Mouse (Mus musculus) neural tube, embryonic 11.5 days (tissue): Measurements from ENCODE around the gene Olfr1375. TPM values are rescaled to one million over a fixed set of nuclear protein-coding genes. Genes with fewer than 3 reads are reported as not detected.
A peak's percentile ranks its signal among the peaks of the same experiment; 100 is the strongest.
"Not testable (repeated sequence)": the region's sequence is repeated elsewhere in the genome, so short reads cannot be mapped to it uniquely, and the experiment has no call there.

Experiments
- ATAC-seq: fragments of 200-750 bp; cut with Nextera tagmentation; 2 replicates; pipeline ENCODE4 v1.8.0; 2017; ENCODE audit warnings: moderate number of reproducible peaks, mild to moderate bottlenecking, moderate TSS enrichment, moderate library complexity; ENCODE audit not compliant: insufficient read depth, low FRiP score, low TSS enrichment
- DNase-seq: peaks from one replicate; pipeline ENCODE4 v3.0.0-alpha.2; 2015; ENCODE audit warnings: low spot score
- H3K27ac ChIP-seq: fragments of 300-500 bp; sonication (generic); 2 replicates; pipeline ENCODE4 v1.5.1; 2014; ENCODE audit warnings: low read depth, mild to moderate bottlenecking, low read length
- H3K27me3 ChIP-seq: fragments of 300-500 bp; sonication (generic); 2 replicates; pipeline ENCODE4 v1.6.1; 2014; ENCODE audit warnings: mild to moderate bottlenecking, low read length, mixed read lengths; ENCODE audit not compliant: control insufficient read depth, insufficient read depth
- H3K36me3 ChIP-seq: fragments of 300-500 bp; sonication (generic); 2 replicates; pipeline ENCODE4 v1.6.1; 2014; ENCODE audit warnings: mild to moderate bottlenecking, low read length, moderate library complexity, mixed read lengths; ENCODE audit not compliant: control insufficient read depth, insufficient read depth
- H3K4me1 ChIP-seq: fragments of 300-500 bp; sonication (generic); 2 replicates; pipeline ENCODE4 v1.6.1; 2014; ENCODE audit warnings: low read length, mixed read lengths; ENCODE audit not compliant: control insufficient read depth, insufficient read depth
- H3K4me2 ChIP-seq: fragments of 300-500 bp; sonication (generic); 2 replicates; pipeline ENCODE4 v1.6.1; 2014; ENCODE audit warnings: low read depth, mild to moderate bottlenecking, moderate library complexity
- H3K4me3 ChIP-seq: fragments of 300-500 bp; sonication (generic); 2 replicates; pipeline ENCODE4 v1.5.1; 2014; ENCODE audit warnings: low read depth, low read length
- H3K9ac ChIP-seq: fragments of 300-500 bp; sonication (generic); 2 replicates; pipeline ENCODE4 v1.6.1; 2014; ENCODE audit warnings: mild to moderate bottlenecking, low read length
- H3K9me3 ChIP-seq: fragments of 300-500 bp; sonication (generic); 2 replicates; pipeline ENCODE4 v1.6.1; 2016; ENCODE audit warnings: low read length; ENCODE audit not compliant: control insufficient read depth
- WGBS: fragments of 180-500 bp; shearing (Covaris S2); extraction: QIAGEN DNeasy Blood & Tissue Kit; methylation state at CpG from one replicate; pipeline ENCODE4 v1.1.7; 2014; 5-methylcytosine and 5-hydroxymethylcytosine counted together
- polyA plus RNA-seq: library from polyadenylated mRNA; unstranded; fragments of >200 nt; fragmentation: Nextera tagmentation; extraction: Ambion mirVana; gene quantifications from 2 replicates; pipeline ENCODE4 v1.2.1, GENCODE M21; 2014

Gene Olfr1375
- polyA plus RNA-seq, 1 experiment from 2014 or later: not detected

DNA sequence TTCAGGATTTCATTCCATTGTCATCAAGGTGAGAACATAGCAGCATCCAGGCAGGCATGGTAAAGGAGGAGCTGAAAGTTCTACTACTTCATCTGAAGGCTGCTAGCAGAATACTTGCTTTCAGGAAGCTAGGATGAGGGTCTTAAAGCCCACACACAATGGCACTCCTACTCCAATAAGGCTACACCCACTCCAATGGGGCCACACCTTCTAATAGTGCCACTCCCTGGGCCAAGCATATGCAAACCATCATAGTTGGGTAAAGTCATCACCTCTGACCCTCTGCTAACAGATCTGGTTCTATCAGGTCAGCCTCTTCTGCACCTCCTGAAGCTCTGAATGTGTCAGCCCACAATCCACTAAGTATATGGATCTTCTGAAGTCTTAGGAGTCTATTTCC is 13.8 kb upstream of the Olfr1375 start:
- not testable (repeated sequence) for H3K4me1 ChIP-seq, ATAC-seq, H3K9ac ChIP-seq, H3K27ac ChIP-seq, H3K4me3 ChIP-seq, H3K9me3 ChIP-seq, H3K4me2 ChIP-seq, DNase-seq, H3K36me3 ChIP-seq, H3K27me3 ChIP-seq

DNA sequence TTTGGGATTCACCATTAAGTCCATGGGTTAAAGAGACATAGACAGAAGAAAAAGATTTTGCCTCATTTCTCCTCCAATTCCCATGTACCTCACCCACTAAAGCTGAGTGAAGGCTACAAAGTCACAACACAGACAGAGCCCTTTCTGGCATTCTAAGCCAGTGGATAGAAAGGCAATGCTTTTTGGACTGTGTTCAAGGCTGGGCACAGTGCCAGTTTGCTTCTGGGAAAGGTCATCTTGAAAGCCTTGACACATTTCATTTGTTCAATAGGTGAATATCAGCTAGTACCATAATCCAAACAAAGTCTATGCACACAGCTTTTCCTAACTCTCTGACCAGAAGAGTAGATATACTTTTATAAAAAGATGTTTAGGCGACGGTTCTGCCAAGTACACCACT is 12.0 kb upstream of the Olfr1375 start:
- Histone ChIP-seq H3K36me3 (no peaks in the 10 kb centered on the region), H3K27ac (no peak overlapping the region), H3K4me2 (no peak overlapping the region), H3K4me3 (no peak overlapping the region), H3K9ac (no peak overlapping the region), H3K27me3 (no peaks in the 10 kb centered on the region), H3K9me3 (no peaks in the 10 kb centered on the region), H3K4me1 (no peaks in the 10 kb centered on the region)
- ATAC-seq (no peak), DNase-seq (no peak)
- 97% methylated on average over 2 of the region's 2 CpGs for WGBS

DNA sequence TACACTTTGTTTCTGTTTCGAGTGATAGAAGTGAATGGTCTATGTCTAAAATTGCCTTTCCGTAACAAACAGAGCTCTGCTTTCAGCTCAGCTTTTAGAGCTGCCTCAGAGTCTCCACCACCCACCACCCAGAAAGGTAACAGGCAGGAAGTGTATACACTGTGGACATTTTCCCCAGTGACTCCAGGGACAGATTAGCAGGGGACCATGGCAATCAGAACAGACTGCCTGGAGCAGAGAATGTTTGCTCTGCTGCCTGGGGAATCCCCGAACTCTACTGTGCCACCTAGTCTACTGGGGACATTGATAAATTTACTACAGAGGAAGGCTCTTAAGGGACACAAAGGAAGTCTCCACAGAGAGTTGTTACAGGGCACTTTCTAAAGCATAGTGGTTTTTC is 3.1 kb upstream of the Olfr1375 start:
- H3K9ac ChIP-seq, H3K36me3 ChIP-seq, ATAC-seq, H3K4me2 ChIP-seq, H3K9me3 ChIP-seq, H3K4me3 ChIP-seq, DNase-seq, H3K27ac ChIP-seq, H3K4me1 ChIP-seq, H3K27me3 ChIP-seq: not testable (repeated sequence)
- 69% methylated on average over 3 of the region's 3 CpGs for WGBS

DNA sequence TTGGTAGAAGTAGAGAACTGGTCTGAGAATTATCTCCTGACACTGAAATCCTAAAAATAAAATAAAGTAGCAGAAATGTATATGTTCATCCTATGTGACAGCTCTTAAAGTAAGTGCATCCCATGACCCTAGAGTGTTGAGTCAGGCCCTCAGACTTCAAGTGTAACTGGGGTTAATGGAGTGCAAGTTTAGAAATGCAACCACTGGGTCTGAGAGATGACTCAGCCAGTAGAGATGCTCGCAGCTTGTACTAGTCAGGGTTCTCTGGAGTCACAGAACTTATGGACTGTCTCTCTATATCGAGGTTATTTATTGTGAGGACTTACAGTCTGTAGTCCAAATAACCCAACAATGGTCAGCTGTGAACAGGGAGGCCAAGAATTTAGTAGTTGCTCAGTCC is 3.8 kb downstream of the Olfr1375 start:
- no peaks in the 10 kb centered on the region for H3K4me1 ChIP-seq
- no peaks in the 10 kb centered on the region for H3K27me3 ChIP-seq
- DNase-seq (no peak), ATAC-seq (no peak)
- no peak overlapping the region for H3K4me3 ChIP-seq
- no peak overlapping the region for H3K9ac ChIP-seq
- no peaks in the 10 kb centered on the region for H3K9me3 ChIP-seq
- no peaks in the 10 kb centered on the region for H3K36me3 ChIP-seq
- WGBS: 81% methylated on average over 2 of the region's 2 CpGs
- H3K27ac ChIP-seq: no peak overlapping the region
- no peak overlapping the region for H3K4me2 ChIP-seq

GRCm38 (mm10) chr11:51053230-51053629 is 5.3 kb downstream of the Olfr1375 start:
- WGBS: 50% methylated on average over 3 of the region's 3 CpGs
- no peaks in the 10 kb centered on the region for H3K27me3 ChIP-seq
- H3K27ac ChIP-seq: no peak overlapping the region
- no peak overlapping the region for H3K4me2 ChIP-seq
- ATAC-seq (no peak), DNase-seq (no peak)
- no peaks in the 10 kb centered on the region for H3K9me3 ChIP-seq
- no peaks in the 10 kb centered on the region for H3K4me1 ChIP-seq
- no peaks in the 10 kb centered on the region for H3K36me3 ChIP-seq
- H3K9ac ChIP-seq: no peak overlapping the region
- no peak overlapping the region for H3K4me3 ChIP-seq

DNA sequence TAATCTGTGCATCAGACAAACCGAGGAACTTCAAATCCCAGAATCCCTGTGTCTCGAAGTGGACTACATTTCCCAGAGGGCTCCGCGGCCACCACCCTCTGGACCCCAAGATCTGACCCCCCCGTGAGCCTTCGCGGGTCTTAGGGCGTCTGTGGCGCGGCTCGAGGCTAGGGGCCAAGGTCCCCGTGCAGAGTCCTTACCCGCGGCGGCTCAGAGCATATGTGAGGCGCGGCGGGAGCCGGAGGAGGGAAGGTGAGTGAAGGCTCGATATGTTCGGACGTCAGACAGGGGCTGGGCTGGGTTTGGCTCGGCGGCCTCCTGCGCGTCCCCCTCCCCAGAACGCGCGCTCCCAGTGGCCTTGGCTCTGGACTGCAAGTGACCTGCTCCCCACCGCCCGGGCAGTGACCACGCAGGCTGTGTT is 11.3 kb downstream of the Olfr1375 start, which contains the start of gene Zfp354a:
TSS of gene Zfp354a (plus strand) at position 107 of the 421 bp plus-strand sequence.
- Histone ChIP-seq H3K9me3 (no peaks in the 10 kb centered on the region), H3K4me2 (peak within 1 kb of the TSS; percentile 68), H3K4me3 (peak within 1 kb of the TSS; percentile 52), H3K27ac (no peak within 1 kb of the TSS), H3K4me1 (no peaks in the 10 kb centered on the region), H3K27me3 (no peaks in the 10 kb centered on the region), H3K36me3 (no peaks in the 10 kb centered on the region; the same call in 1 of the 2 replicates), H3K9ac (peak within 1 kb of the TSS; percentile 58)
- WGBS: 1% methylated on average over 32 of the region's 32 CpGs
- ATAC-seq: peak; percentile 90
- peak; percentile 80 for DNase-seq

- peak overlapping the region; percentile 58 for H3K9ac ChIP-seq
- H3K4me2 ChIP-seq: peak overlapping the region; percentile 68
- no peaks in the 10 kb centered on the region; the same call in 1 of the 2 replicates for H3K36me3 ChIP-seq
- no peak overlapping the region for H3K27ac ChIP-seq
- H3K27me3 ChIP-seq: no peaks in the 10 kb centered on the region
- no peaks in the 10 kb centered on the region for H3K4me1 ChIP-seq
- H3K4me3 ChIP-seq: peak overlapping the region; percentile 52
- ATAC-seq (no peak; the same call in 1 of the 2 replicates), DNase-seq (no peak)
- 17% methylated on average over 14 of the region's 14 CpGs for WGBS
- no peaks in the 10 kb centered on the region for H3K9me3 ChIP-seq
Measured at GRCm38 (mm10) chr11:51059640-51060039, 11.7 kb downstream of the Olfr1375 start.

DNA sequence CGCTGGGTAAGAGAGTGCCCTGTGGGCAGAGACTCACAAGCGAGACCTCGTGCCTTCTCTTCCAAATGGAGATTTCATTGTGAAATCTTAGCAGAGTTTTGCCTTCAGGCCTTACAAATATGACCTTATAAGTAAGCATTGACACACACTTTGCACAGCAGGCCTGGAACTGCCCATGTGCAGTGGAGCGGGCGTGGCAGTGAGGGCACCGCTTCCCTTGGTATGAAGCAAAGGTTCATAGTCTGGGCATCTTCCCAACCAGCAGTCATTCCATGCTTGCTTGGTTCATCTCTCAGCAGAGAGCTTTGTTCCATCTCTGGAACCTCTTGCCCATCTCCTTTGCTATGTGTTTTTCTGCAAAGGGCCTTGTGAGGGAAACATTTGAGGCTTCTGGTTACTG is 13.1 kb downstream of the Olfr1375 start:
- Histone ChIP-seq H3K4me1 (no peaks in the 10 kb centered on the region), H3K27me3 (no peaks in the 10 kb centered on the region), H3K27ac (no peak overlapping the region), H3K4me2 (no peak overlapping the region), H3K4me3 (no peak overlapping the region), H3K36me3 (no peaks in the 10 kb centered on the region; the same call in 1 of the 2 replicates), H3K9ac (no peak overlapping the region), H3K9me3 (no peaks in the 10 kb centered on the region)
- WGBS: 97% methylated on average over 6 of the region's 6 CpGs
- ATAC-seq: no peak
- no peak for DNase-seq

GRCm38 (mm10) chr11:51063276-51063675 is 15.4 kb downstream of the Olfr1375 start:
- Histone ChIP-seq H3K4me3 (no peak overlapping the region), H3K27me3 (no peaks in the 10 kb centered on the region), H3K27ac (no peak overlapping the region), H3K4me2 (no peak overlapping the region), H3K36me3 (no peaks in the 10 kb centered on the region; the same call in 1 of the 2 replicates), H3K9ac (no peak overlapping the region), H3K9me3 (no peaks in the 10 kb centered on the region), H3K4me1 (no peaks in the 10 kb centered on the region)
- ATAC-seq (no peak), DNase-seq (no peak)
- WGBS: 96% methylated on average over 7 of the region's 7 CpGs
